Mouse (Mus musculus): ENCODE data around the gene Apba1.

The Apba1 gene

GRCm38 (mm10) chr19:23874502-23874901 is 115.8 kb downstream of the Apba1 start:
- no peak for DNase-seq (ENCODE audit: low spot score)

- no peak for DNase-seq (ENCODE audit: low spot score)
These were observed 117.1 kb downstream of the Apba1 start for GRCm38 (mm10) chr19:23875819-23876218.

GRCm38 (mm10) chr19:23879862-23880261 is 121.2 kb downstream of the Apba1 start:
- DNase-seq (ENCODE audit: low spot score), result no peak

- no peak for DNase-seq (ENCODE audit: low spot score)
These were observed 127.5 kb downstream of the Apba1 start for GRCm38 (mm10) chr19:23886169-23886568.

GRCm38 (mm10) chr19:23891421-23891820 is 132.7 kb downstream of the Apba1 start:
- no peak for DNase-seq (ENCODE audit: low spot score)

- DNase-seq (ENCODE audit: low spot score), result no peak
These were observed 133.9 kb downstream of the Apba1 start for GRCm38 (mm10) chr19:23892633-23893032.

GRCm38 (mm10) chr19:23893093-23893889 is 134.6 kb downstream of the Apba1 start:
- peak; percentile 61 for DNase-seq (ENCODE audit: low spot score)

GRCm38 (mm10) chr19:23893946-23894345 is 135.3 kb downstream of the Apba1 start:
- no peak for DNase-seq (ENCODE audit: low spot score)

- DNase-seq (ENCODE audit: low spot score), result no peak
These were observed 136.1 kb downstream of the Apba1 start for GRCm38 (mm10) chr19:23894822-23895221.

GRCm38 (mm10) chr19:23896915-23897314 is 138.2 kb downstream of the Apba1 start:
- DNase-seq (ENCODE audit: low spot score), result no peak

GRCm38 (mm10) chr19:23898501-23898900 is 139.8 kb downstream of the Apba1 start:
- no peak for DNase-seq (ENCODE audit: low spot score)

- peak; percentile 58 for DNase-seq (ENCODE audit: low spot score)
These were observed 142.5 kb downstream of the Apba1 start for GRCm38 (mm10) chr19:23901177-23901576.

GRCm38 (mm10) chr19:23901768-23902167 is 143.1 kb downstream of the Apba1 start:
- DNase-seq (ENCODE audit: low spot score), result no peak

GRCm38 (mm10) chr19:23903066-23903465 is 144.4 kb downstream of the Apba1 start:
- no peak for DNase-seq (ENCODE audit: low spot score)

- no peak for DNase-seq (ENCODE audit: low spot score)
These were observed 146.2 kb downstream of the Apba1 start for GRCm38 (mm10) chr19:23904922-23905321.

- no peak for DNase-seq (ENCODE audit: low spot score)
These were observed 147.1 kb downstream of the Apba1 start for GRCm38 (mm10) chr19:23905772-23906171.

- no peak for DNase-seq (ENCODE audit: low spot score)
These were observed 151.7 kb downstream of the Apba1 start for GRCm38 (mm10) chr19:23910345-23910744.

GRCm38 (mm10) chr19:23919384-23920219 is 160.9 kb downstream of the Apba1 start:
- DNase-seq (ENCODE audit: low spot score), result no peak

- no peak for DNase-seq (ENCODE audit: low spot score)
These were observed 161.5 kb downstream of the Apba1 start for GRCm38 (mm10) chr19:23920220-23920544.

GRCm38 (mm10) chr19:23922601-23923000 is 163.9 kb downstream of the Apba1 start:
- DNase-seq (ENCODE audit: low spot score), result no peak

- no peak for DNase-seq (ENCODE audit: low spot score)
These were observed 165.4 kb downstream of the Apba1 start for GRCm38 (mm10) chr19:23924057-23924456.

- no peak for DNase-seq (ENCODE audit: low spot score)
These were observed 166.1 kb downstream of the Apba1 start for GRCm38 (mm10) chr19:23924791-23925190.

- DNase-seq (ENCODE audit: low spot score), result no peak
These were observed 166.9 kb downstream of the Apba1 start for GRCm38 (mm10) chr19:23925541-23925940.

Data from urinary bladder, postnatal 14 days (tissue).